Mouse (Mus musculus) adrenal gland, postnatal 36 days (tissue): ENCODE measurements at regions not wholly inside any gene's neighbourhood (a gene's known extent, or its start where the extent isn't known, plus 50 kb on each side); places are given as distances from the start of the nearest gene placed in this dataset.

Experiments used
- DNase-seq, 2 experiments: peaks; one replicate each; pipeline ENCODE4 v3.0.0; 2021; ENCODE audit warnings: mixed read lengths in 1 of 2

GRCm38 (mm10) chr9:46938628-46939027 lies 59.9 kb upstream of the Gm4791 start:
- DNase-seq = no peak

GRCm38 (mm10) chr9:46925641-46926040 lies 72.9 kb upstream of the Gm4791 start:
- no peak for DNase-seq

- DNase-seq = no peak
These were observed 78.5 kb upstream of the Gm4791 start for GRCm38 (mm10) chr9:46920081-46920480.

GRCm38 (mm10) chr9:46913238-46913637 lies 85.3 kb upstream of the Gm4791 start:
- no peak for DNase-seq

- DNase-seq = peak; percentile 14 to 41
These were observed 89.0 kb upstream of the Gm4791 start for GRCm38 (mm10) chr9:46909412-46910013.

- DNase-seq = no peak
These were observed 93.5 kb upstream of the Gm4791 start for GRCm38 (mm10) chr9:46905081-46905480.

- DNase-seq = peak; percentile 8 to 14
These were observed 94.9 kb upstream of the Gm4791 start for GRCm38 (mm10) chr9:46903491-46904220.

GRCm38 (mm10) chr9:46899283-46899682 lies 99.3 kb upstream of the Gm4791 start:
- no peak for DNase-seq

- no peak for DNase-seq
These were observed 100.4 kb upstream of the Gm4791 start for GRCm38 (mm10) chr9:46898120-46898519.

GRCm38 (mm10) chr9:46891829-46892228 lies 106.7 kb upstream of the Gm4791 start:
- no peak for DNase-seq

GRCm38 (mm10) chr9:46889933-46890662 lies 108.4 kb upstream of the Gm4791 start:
- DNase-seq = no peak

GRCm38 (mm10) chr9:46871211-46871994 lies 127.1 kb upstream of the Gm4791 start:
- no peak for DNase-seq

GRCm38 (mm10) chr9:46863934-46864333 lies 134.6 kb upstream of the Gm4791 start:
- DNase-seq = no peak

GRCm38 (mm10) chr9:46851753-46852152 lies 146.8 kb upstream of the Gm4791 start:
- DNase-seq = no peak

- DNase-seq = no peak
These were observed 147.2 kb upstream of the Gm4791 start for GRCm38 (mm10) chr9:46851336-46851735.

- DNase-seq = no peak
These were observed 153.3 kb upstream of the Gm4791 start for GRCm38 (mm10) chr9:46845276-46845675.

GRCm38 (mm10) chr9:46843781-46844180 lies 154.8 kb upstream of the Gm4791 start:
- DNase-seq = no peak

GRCm38 (mm10) chr9:46841571-46841970 lies 157.0 kb upstream of the Gm4791 start:
- DNase-seq = no peak

GRCm38 (mm10) chr9:46835261-46835660 lies 163.3 kb upstream of the Gm4791 start:
- no peak for DNase-seq

- no peak for DNase-seq
These were observed 167.6 kb upstream of the Gm4791 start for GRCm38 (mm10) chr9:46830746-46831560.

- DNase-seq = no peak
These were observed 168.2 kb upstream of the Gm4791 start for GRCm38 (mm10) chr9:46830316-46830715.

- DNase-seq = no peak
These were observed 173.8 kb upstream of the Gm4791 start for GRCm38 (mm10) chr9:46824703-46825102.
